Mouse (Mus musculus) thymus, adult 2 months (tissue): ENCODE measurements around the gene Dlgap1. TPM values are rescaled to one million over a fixed set of nuclear protein-coding genes. Genes with fewer than 3 reads are reported as not detected.

Source experiments
- DNase-seq: peaks from one replicate; pipeline ENCODE4 v3.0.0; 2021
- H3K27ac ChIP-seq: fragments of 200-500 bp; 2 replicates; pipeline ENCODE4 v1.5.1; 2012; ENCODE audit warnings: low read length, control low read depth; ENCODE audit not compliant: control insufficient read depth, insufficient read depth
- H3K27me3 ChIP-seq: fragments of 200-500 bp; 2 replicates; pipeline ENCODE4 v1.6.1; 2012; ENCODE audit warnings: mild to moderate bottlenecking, low read length, moderate library complexity, mixed read lengths; ENCODE audit not compliant: control insufficient read depth, insufficient read depth
- H3K36me3 ChIP-seq: fragments of 200-500 bp; 2 replicates; pipeline ENCODE4 v1.6.1; 2012; ENCODE audit warnings: mild to moderate bottlenecking, low read length, moderate library complexity; ENCODE audit not compliant: control insufficient read depth, insufficient read depth
- H3K4me1 ChIP-seq: fragments of 200-500 bp; replicated peaks from 2 replicates; pipeline ENCODE4 v1.6.1; 2012; ENCODE audit warnings: low read length; ENCODE audit not compliant: control insufficient read depth, insufficient read depth
- H3K4me3 ChIP-seq: fragments of 200-500 bp; 2 replicates; pipeline ENCODE4 v1.5.1; 2012; ENCODE audit warnings: mild to moderate bottlenecking, low read length, control low read depth, moderate library complexity; ENCODE audit not compliant: control insufficient read depth, insufficient read depth
- CTCF ChIP-seq: fragments of 200-500 bp; IDR thresholded peaks from 2 replicates; pipeline ENCODE4 v1.5.1; 2012; ENCODE audit warnings: mild to moderate bottlenecking, control low read depth, low read length, moderate library complexity, borderline replicate concordance; ENCODE audit not compliant: control insufficient read depth, poor library complexity, insufficient read depth; ENCODE audit errors: extremely low read depth
- POLR2A ChIP-seq: fragments of 200-500 bp; IDR thresholded peaks from 2 replicates; pipeline ENCODE4 v1.6.1; 2012; ENCODE audit warnings: mild to moderate bottlenecking, low read length, control low read depth, moderate library complexity; ENCODE audit not compliant: control insufficient read depth, poor library complexity, insufficient read depth; ENCODE audit errors: extremely low read depth
- WGBS: fragments of 180-500 bp; shearing (Covaris S2); methylation state at CpG from one replicate; pipeline ENCODE4 v1.1.7; 2018; 5-methylcytosine and 5-hydroxymethylcytosine counted together
- polyA plus RNA-seq: library from polyadenylated mRNA; depleted of rRNA; stranded (reverse); fragments of >200 nt; gene quantifications from 2 replicates; pipeline ENCODE4 v1.2.3, GENCODE M21; 2012; rRNA removed

Gene Dlgap1
- 0.32 and 0.33 TPM in 2 replicates for polyA plus RNA-seq

DNA sequence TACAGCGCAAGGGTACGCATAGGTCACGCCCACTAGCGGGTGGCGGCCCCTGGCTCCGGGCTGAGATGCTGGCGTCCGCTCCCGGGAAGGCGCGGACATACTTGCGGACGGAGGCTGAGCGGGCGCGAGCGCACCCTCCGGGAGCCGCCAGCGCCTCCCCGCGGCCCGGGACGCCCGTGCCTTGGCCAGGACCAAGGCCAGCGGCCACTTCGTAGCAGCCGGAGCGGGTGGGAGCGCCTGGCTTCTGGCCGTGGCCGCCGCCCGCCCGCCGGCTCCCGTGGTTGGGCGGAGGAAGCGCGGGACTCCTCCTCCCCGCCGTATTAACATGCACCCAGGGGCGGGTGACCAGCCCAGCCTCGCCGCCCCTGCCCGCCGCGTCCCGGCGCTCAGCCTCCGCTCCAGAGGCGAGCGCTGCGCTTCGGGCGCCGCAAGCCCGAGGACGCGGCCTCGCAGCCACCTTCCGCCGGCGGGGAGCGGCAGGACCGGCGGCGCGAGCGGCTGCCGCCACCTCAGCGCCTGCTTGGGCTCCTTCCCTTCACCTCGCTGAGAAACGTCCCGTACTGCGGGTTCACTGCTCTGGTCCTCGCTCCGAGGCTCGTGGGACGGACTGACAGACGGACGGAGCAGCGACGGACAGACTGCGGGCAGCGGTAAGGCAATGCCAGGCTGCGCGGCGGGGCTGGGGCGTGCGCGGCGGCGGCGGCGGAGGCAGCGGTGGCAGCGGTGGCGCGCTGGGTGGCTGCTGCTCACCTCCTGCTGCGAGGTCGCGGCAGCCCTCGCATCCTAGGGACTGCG, at the start of gene Dlgap1:
Dlgap1 (plus strand) TSS at position 53 of the 795 bp plus-strand sequence.
- H3K27ac ChIP-seq, result no peak within 1 kb of the TSS
- TF ChIP-seq POLR2A (no peak), CTCF (no peak)
- no peaks in the 10 kb centered on the region for H3K4me1 ChIP-seq
- H3K4me3 ChIP-seq, result no peak within 1 kb of the TSS
- peaks cover 2% of the 10 kb centered on the region; the same call in 1 of the 2 replicates for H3K27me3 ChIP-seq
- WGBS, result 4% methylated on average over 103 of the region's 105 CpGs
- no peaks in the 10 kb centered on the region for H3K36me3 ChIP-seq
- DNase-seq, result peak; percentile 1

DNA sequence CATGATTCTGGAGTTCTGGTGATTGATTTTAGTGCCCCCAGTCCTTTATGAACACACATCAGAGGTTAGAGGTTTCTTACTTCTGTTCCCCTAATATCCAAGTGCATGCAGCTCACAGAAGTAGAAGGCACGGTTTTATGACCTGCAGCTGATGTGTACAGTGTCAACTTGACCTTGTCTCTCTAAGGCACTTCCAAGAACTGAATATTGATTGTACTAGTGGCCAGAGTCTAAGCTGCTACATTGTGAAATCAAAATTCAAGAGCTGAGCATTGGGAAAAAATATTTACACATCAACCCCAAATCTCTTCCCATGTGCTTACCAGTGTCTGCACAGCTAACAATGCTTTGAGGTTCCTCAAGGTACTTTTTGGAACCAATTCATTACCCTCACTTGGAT, 13.9 kb upstream of the Dlgap1 start:
- no peak for DNase-seq
- TF ChIP-seq CTCF (no peak), POLR2A (no peak)
- Histone ChIP-seq H3K27me3 (no peaks in the 10 kb centered on the region), H3K27ac (no peak overlapping the region), H3K4me1 (no peaks in the 10 kb centered on the region), H3K4me3 (no peak overlapping the region), H3K36me3 (no peaks in the 10 kb centered on the region)
- WGBS, result 73% methylated on average over 1 of the region's 1 CpGs

- no peaks in the 10 kb centered on the region for H3K4me1 ChIP-seq
- DNase-seq, result no peak
- no peak overlapping the region for H3K4me3 ChIP-seq
- H3K27ac ChIP-seq, result no peak overlapping the region
- TF ChIP-seq POLR2A (no peak), CTCF (no peak)
- peaks cover 2% of the 10 kb centered on the region; the same call in 1 of the 2 replicates for H3K27me3 ChIP-seq
- no peaks in the 10 kb centered on the region for H3K36me3 ChIP-seq
- WGBS, result 7% methylated on average over 43 of the region's 43 CpGs
Measured at GRCm38 (mm10) chr17:69969816-69970750, 1.2 kb downstream of the Dlgap1 start.

DNA sequence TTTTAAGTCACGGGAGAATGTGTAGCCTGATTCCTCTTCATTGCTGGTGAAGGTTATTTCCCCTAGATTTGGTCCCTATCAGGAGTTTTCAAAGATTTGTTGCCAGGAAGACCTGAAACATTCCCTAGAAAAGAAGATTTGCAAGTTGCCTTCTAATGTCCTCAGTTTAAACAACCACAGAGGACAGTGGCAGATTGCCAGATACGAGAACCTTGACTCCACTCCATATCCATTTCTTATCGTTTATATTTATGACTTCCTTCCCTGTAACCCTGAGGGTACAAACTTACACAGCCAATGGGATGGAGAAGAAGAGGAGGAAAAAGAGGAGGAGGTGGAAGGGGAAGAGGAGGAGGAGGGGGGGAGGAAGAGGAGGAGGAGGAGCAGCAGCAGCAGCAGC, 4.2 kb downstream of the Dlgap1 start:
- no peak for DNase-seq
- Histone ChIP-seq H3K27ac (no peak overlapping the region), H3K4me3 (no peak overlapping the region), H3K27me3 (peaks cover 2% of the 10 kb centered on the region; the same call in 1 of the 2 replicates), H3K36me3 (no peaks in the 10 kb centered on the region), H3K4me1 (no peaks in the 10 kb centered on the region)
- no peak for TF ChIP-seq POLR2A
- no peak for TF ChIP-seq CTCF
- 68% methylated on average over 3 of the region's 3 CpGs for WGBS

DNA sequence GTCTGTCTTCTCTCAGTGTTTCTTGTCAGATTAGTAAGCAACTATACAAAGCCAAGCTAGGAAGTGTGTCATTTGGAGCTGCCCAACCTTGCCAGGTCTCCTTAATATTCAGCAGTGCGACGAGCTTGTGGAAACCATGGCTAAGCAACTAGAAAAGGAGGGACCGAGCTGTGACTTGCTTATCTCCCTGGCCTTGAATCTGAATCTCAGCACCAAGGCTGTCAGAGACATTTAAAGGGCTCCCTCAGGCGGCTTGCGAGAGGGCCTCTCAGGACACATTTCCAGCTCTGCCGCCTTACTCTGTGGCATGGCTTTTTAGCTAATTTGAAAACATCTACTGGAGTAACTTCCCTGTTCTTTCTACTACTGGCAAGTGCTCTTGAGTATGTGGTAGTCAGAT, 5.1 kb downstream of the Dlgap1 start:
- Histone ChIP-seq H3K4me3 (no peak overlapping the region), H3K27ac (no peak overlapping the region), H3K4me1 (no peaks in the 10 kb centered on the region), H3K27me3 (peaks cover 2% of the 10 kb centered on the region; the same call in 1 of the 2 replicates), H3K36me3 (no peaks in the 10 kb centered on the region)
- no peak for DNase-seq
- 71% methylated on average over 6 of the region's 6 CpGs for WGBS
- TF ChIP-seq CTCF (no peak), POLR2A (no peak)

DNA sequence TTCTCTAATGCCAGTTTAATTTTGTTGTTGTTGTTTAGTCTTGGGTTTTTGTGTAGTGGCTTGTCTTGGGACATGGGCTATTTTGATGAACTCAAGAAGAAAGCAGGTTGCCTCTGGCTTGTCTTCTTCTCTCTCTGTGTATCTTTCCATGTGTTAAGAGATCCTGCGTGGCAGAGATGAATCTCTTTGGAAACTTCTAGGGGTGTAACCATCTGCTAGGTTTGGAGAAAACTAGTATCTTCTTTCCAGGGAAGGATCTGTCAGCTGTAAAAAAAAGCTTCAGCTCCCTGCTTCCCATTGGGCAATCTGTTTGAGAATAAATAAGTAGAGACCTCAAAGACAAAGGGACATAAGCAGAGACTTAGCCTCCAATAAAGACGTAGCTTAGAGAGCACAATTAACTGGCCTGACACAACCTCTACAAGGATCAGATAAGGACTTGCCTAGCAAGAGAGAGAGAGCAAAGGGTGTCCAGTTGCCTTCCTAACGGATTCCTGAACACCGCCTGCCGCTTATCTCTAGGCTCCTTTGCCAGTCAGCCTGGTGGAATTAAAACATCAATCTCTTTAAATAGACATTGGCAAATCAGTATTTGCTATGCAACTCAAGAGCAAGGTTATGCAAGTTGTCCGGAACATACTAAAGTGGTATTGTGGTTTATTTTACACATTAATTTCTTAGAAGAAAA, 13.5 kb downstream of the Dlgap1 start:
- no peak for TF ChIP-seq POLR2A
- no peak for TF ChIP-seq CTCF
- H3K36me3 ChIP-seq, result no peaks in the 10 kb centered on the region
- no peak overlapping the region for H3K27ac ChIP-seq
- WGBS, result 81% methylated on average over 6 of the region's 6 CpGs
- no peaks in the 10 kb centered on the region for H3K27me3 ChIP-seq
- H3K4me3 ChIP-seq, result no peak overlapping the region
- H3K4me1 ChIP-seq, result no peaks in the 10 kb centered on the region
- DNase-seq, result no peak
